Mouse (Mus musculus): ENCODE data around the gene Vmn2r61. TPM values are rescaled to one million over a fixed set of nuclear protein-coding genes. Genes with fewer than 3 reads are reported as not detected.

Vmn2r61 gene
- polyA plus RNA-seq (2015; fragmentation: Nextera tagmentation; extraction: Ambion mirVana): not detected in 2 replicates

- Histone ChIP-seq H3K9me3 (ENCODE audit: low read length) (peaks cover 19% of the 10 kb centered on the region), H3K9ac (replicated peaks; ENCODE audit: low read length) (no peak within 1 kb of the TSS), H3K4me2 (replicated peaks; ENCODE audit: low read depth, low read length) (no peak within 1 kb of the TSS), H3K4me1 (ENCODE audit: insufficient read depth, low read length) (no peaks in the 10 kb centered on the region), H3K36me3 (ENCODE audit: insufficient read depth, low read length) (no peaks in the 10 kb centered on the region), H3K27me3 (ENCODE audit: insufficient read depth, low read length) (no peaks in the 10 kb centered on the region), H3K27ac (ENCODE audit: low read length) (no peak within 1 kb of the TSS), H3K4me3 (ENCODE audit: low read length) (no peak within 1 kb of the TSS)
- WGBS: 85% methylated on average over 1 of the region's 1 CpGs
- ATAC-seq (ENCODE audit: low FRiP score, low TSS enrichment): no peak
Observed at GRCm38 (mm10) chr7:42259753-42260152, at the start of gene Vmn2r61. Gene Vmn2r61, plus strand, starts transcription at chr7:42260053.

Other genes with a start within 250 kb of the Vmn2r61 start
- not detected in 2 replicates for gene Vmn2r59, start 201.0 kb upstream of the Vmn2r61 start, polyA plus RNA-seq (2015; fragmentation: Nextera tagmentation; extraction: Ambion mirVana)
- not detected in 2 replicates for gene Vmn2r60, start 152.3 kb upstream of the Vmn2r61 start, polyA plus RNA-seq (2015; fragmentation: Nextera tagmentation; extraction: Ambion mirVana)
- not detected in 2 replicates for gene 4933421I07Rik, start 188.1 kb downstream of the Vmn2r61 start, polyA plus RNA-seq (2015; fragmentation: Nextera tagmentation; extraction: Ambion mirVana)
- 9.7 and 11.2 TPM in 2 replicates for gene Zfp141, start 245.7 kb downstream of the Vmn2r61 start, polyA plus RNA-seq (2015; fragmentation: Nextera tagmentation; extraction: Ambion mirVana)

Data from kidney, embryonic 16.5 days (tissue).